Mouse (Mus musculus) megakaryocyte, embryonic 14.5 days (primary cell): ENCODE results near the gene Ccnd3.

Source experiments
- FLI1 ChIP-seq: IDR thresholded peaks from 2 replicates; pipeline ENCODE4 v1.6.1; 2012; ENCODE audit warnings: low read length, inconsistent platforms, mixed read lengths
- GATA1 ChIP-seq: IDR thresholded peaks from 3 replicates; pipeline ENCODE4 v1.6.1; 2012; ENCODE audit warnings: mixed read lengths, low read length, inconsistent platforms, borderline replicate concordance

DNA sequence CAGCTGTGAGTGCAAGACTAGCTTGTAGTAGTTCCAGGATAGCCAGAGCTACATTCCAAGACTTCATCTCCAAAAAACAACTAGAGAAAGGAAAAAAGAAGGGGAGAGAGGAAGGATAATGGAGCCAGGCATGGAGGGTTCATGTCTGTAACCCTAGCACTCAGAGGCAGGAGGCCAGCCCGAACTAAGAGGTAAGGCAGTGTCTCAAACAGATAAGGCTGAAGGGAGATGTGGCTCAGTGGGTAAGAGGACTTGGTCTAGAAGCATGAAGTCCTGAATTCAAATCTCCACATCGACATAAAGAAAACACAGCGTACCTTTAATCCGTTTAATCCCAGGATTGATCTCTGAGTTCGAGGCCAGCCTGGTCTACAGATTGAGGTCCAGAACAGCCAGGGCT, 27.5 kb downstream of the Ccnd3 start:
- no peak for TF ChIP-seq GATA1
- TF ChIP-seq FLI1: no peak
